Mouse (Mus musculus) ES-Bruce4 (cell line): Measurements from ENCODE around the gene Rptor.

Source experiments
- CTCF ChIP-seq: IDR thresholded peaks from one replicate; pipeline ENCODE4 v1.8.1; 2011; ENCODE audit warnings: low read depth, low read length
- POLR2A ChIP-seq: IDR thresholded peaks from one replicate; pipeline ENCODE4 v1.8.1; 2011; ENCODE audit warnings: low read length; ENCODE audit not compliant: insufficient read depth

DNA sequence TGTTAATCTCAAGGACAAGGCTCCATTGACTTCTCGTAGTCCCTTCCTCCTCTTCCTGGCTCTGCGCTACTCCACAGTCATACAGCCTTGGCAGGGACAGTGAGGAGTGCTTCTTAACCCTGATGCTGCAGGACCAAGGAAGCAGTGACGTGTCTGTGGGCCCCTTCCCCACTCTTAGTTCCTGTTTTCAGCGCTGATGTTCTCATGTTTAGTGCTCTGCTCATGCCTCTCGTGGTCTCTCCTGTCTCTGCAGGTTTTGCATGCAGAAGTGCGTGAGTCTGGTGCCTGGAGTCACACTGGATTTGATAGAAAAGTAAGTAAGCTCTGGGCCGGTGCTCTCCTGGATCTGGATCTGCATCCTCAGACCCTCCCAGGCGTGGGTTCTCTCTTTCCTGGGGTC lies 177.6 kb downstream of the Rptor start:
- TF ChIP-seq CTCF: no peak
- no peak for TF ChIP-seq POLR2A
